Mouse (Mus musculus) WW6 (cell line): ENCODE measurements around the gene Anapc5.

Source experiments
- DNase-seq: peaks from one replicate; pipeline ENCODE4 v3.0.0-alpha.2; 2013; ENCODE audit warnings: low read depth, low spot score

The Anapc5 gene

GRCm38 (mm10) chr5:122769101-122769568 lies 52.0 kb downstream of the Anapc5 start:
- DNase-seq: no peak

GRCm38 (mm10) chr5:122767283-122767682 lies 53.9 kb downstream of the Anapc5 start:
- DNase-seq: no peak

- no peak for DNase-seq
Observed at GRCm38 (mm10) chr5:122764032-122764464, 57.1 kb downstream of the Anapc5 start.

- DNase-seq: no peak
Observed at GRCm38 (mm10) chr5:122763271-122764031, 57.7 kb downstream of the Anapc5 start.

- DNase-seq: no peak
Observed at GRCm38 (mm10) chr5:122756680-122757079, 64.5 kb downstream of the Anapc5 start.

- DNase-seq: no peak
Observed at GRCm38 (mm10) chr5:122756144-122756543, 65.0 kb downstream of the Anapc5 start.

GRCm38 (mm10) chr5:122755620-122756019 lies 65.5 kb downstream of the Anapc5 start:
- no peak for DNase-seq

GRCm38 (mm10) chr5:122754477-122754876 lies 66.7 kb downstream of the Anapc5 start:
- no peak for DNase-seq

- DNase-seq: no peak
Observed at GRCm38 (mm10) chr5:122747950-122748349, 73.2 kb downstream of the Anapc5 start.

- no peak for DNase-seq
Observed at GRCm38 (mm10) chr5:122743880-122744422, 77.2 kb downstream of the Anapc5 start.
